Mouse (Mus musculus): ENCODE data around the gene Zhx3.

The Zhx3 gene

GRCm38 (mm10) chr2:160729851-160730796, 142.7 kb downstream of the Zhx3 start:
- no peak for DNase-seq (ENCODE audit: low read depth, low spot score)

GRCm38 (mm10) chr2:160729436-160729835, 143.4 kb downstream of the Zhx3 start:
- no peak for DNase-seq (ENCODE audit: low read depth, low spot score)

GRCm38 (mm10) chr2:160728972-160729371, 143.8 kb downstream of the Zhx3 start:
- no peak for DNase-seq (ENCODE audit: low read depth, low spot score)

- DNase-seq (ENCODE audit: low read depth, low spot score) = no peak
These were observed 146.6 kb downstream of the Zhx3 start for GRCm38 (mm10) chr2:160725877-160726864.

- no peak for DNase-seq (ENCODE audit: low read depth, low spot score)
These were observed 148.3 kb downstream of the Zhx3 start for GRCm38 (mm10) chr2:160724536-160724935.

- DNase-seq (ENCODE audit: low read depth, low spot score) = no peak
These were observed 149.0 kb downstream of the Zhx3 start for GRCm38 (mm10) chr2:160723613-160724375.

- no peak for DNase-seq (ENCODE audit: low read depth, low spot score)
These were observed 150.1 kb downstream of the Zhx3 start for GRCm38 (mm10) chr2:160722714-160723113.

- no peak for DNase-seq (ENCODE audit: low read depth, low spot score)
These were observed 154.0 kb downstream of the Zhx3 start for GRCm38 (mm10) chr2:160718811-160719210.

- DNase-seq (ENCODE audit: low read depth, low spot score) = peak; percentile 44
These were observed 155.5 kb downstream of the Zhx3 start for GRCm38 (mm10) chr2:160717269-160717668.

- no peak for DNase-seq (ENCODE audit: low read depth, low spot score)
These were observed 157.3 kb downstream of the Zhx3 start for GRCm38 (mm10) chr2:160715463-160716030.

- no peak for DNase-seq (ENCODE audit: low read depth, low spot score)
These were observed 165.1 kb downstream of the Zhx3 start for GRCm38 (mm10) chr2:160707673-160708072.

GRCm38 (mm10) chr2:160702824-160703223, 170.0 kb downstream of the Zhx3 start:
- DNase-seq (ENCODE audit: low read depth, low spot score) = no peak

GRCm38 (mm10) chr2:160701603-160702002, 171.2 kb downstream of the Zhx3 start:
- DNase-seq (ENCODE audit: low read depth, low spot score) = no peak

- no peak for DNase-seq (ENCODE audit: low read depth, low spot score)
These were observed 172.5 kb downstream of the Zhx3 start for GRCm38 (mm10) chr2:160700271-160700670.
